ENCODE assay signal across 17 mouse cellular contexts in the genomic region with DNA sequence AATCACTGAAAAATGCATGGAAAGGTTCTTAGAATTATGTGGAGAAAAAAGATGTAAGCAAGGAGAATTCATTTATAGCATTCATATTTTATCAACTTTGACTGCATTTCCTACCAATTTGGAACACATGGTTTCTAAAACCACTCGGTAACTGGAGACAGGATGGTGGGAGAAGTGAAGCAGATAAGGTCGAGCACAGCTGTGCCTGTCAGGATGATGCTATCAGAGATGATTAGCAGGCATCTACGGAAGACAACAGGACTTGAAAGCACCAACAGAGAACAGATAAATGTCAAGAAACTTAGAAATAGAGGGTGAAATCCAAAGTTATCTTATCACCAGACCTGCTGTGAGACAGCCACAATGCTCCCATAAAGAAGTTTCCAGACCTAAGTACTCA.
"Had no signal": no experiment of that assay in that cellular context is flagged by ENCODE, and none has a peak within 500 bp of the region (broad histone marks: within the 10 kb centered on the region; RNA-seq: fewer than 3 reads in every experiment).

No protein-coding gene starts in this region.

- H3K27ac ChIP-seq: neural tube, embryonic 12.5 days; neural tube, embryonic 13.5 days; neural tube, embryonic 15.5 days; stomach, embryonic 15.5 days; stomach, postnatal 0 days had no signal

- H3K27me3 ChIP-seq: neural tube, embryonic 12.5 days; neural tube, embryonic 13.5 days; neural tube, embryonic 15.5 days; stomach, embryonic 15.5 days had no signal

- H3K4me2 ChIP-seq: neural tube, embryonic 12.5 days; neural tube, embryonic 13.5 days; neural tube, embryonic 15.5 days; stomach, embryonic 15.5 days had no signal

- DNase-seq: retina, postnatal 1 day; right cerebral cortex, adult 18-20 months; right cerebral cortex, postnatal 14 days; right cerebral cortex, postnatal 25 days; right cerebral cortex, postnatal 4 days; spleen, adult 18-20 months; thymus, adult 18-20 months; thymus, adult 2 months; thymus, postnatal 14 days; thymus, postnatal 25 days; thymus, postnatal 36 days; thymus, postnatal 4 days had no signal

- H3K36me3 ChIP-seq: neural tube, embryonic 12.5 days; neural tube, embryonic 13.5 days; neural tube, embryonic 15.5 days; stomach, embryonic 15.5 days had no signal

- H3K4me3 ChIP-seq: neural tube, embryonic 12.5 days; neural tube, embryonic 13.5 days; neural tube, embryonic 15.5 days; stomach, embryonic 15.5 days had no signal
